Mouse (Mus musculus) kidney, adult 2 months (tissue): ENCODE data around the gene Scyl3. TPM values are rescaled to one million over a fixed set of nuclear protein-coding genes. Genes with fewer than 3 reads are reported as not detected.
A peak's percentile ranks its signal among the peaks of the same experiment; 100 is the strongest.

ENCODE experiments used
- DNase-seq: peaks from one replicate; pipeline ENCODE4 v3.0.0; 2021
- H3K27ac ChIP-seq: fragments of 200-500 bp; 2 replicates; pipeline ENCODE4 v1.5.1; 2012; ENCODE audit warnings: low read depth, low read length, control low read depth, inconsistent platforms; ENCODE audit not compliant: insufficient read depth
- H3K27me3 ChIP-seq: fragments of 200-500 bp; replicated peaks from 2 replicates; pipeline ENCODE4 v1.6.1; 2012; ENCODE audit warnings: mild to moderate bottlenecking, moderate library complexity, low read length, inconsistent platforms; ENCODE audit not compliant: control insufficient read depth, insufficient read depth
- H3K36me3 ChIP-seq: fragments of 200-500 bp; 2 replicates; pipeline ENCODE4 v1.6.1; 2012; ENCODE audit warnings: mild to moderate bottlenecking, moderate library complexity, low read length, inconsistent platforms; ENCODE audit not compliant: control insufficient read depth, insufficient read depth
- H3K4me1 ChIP-seq: fragments of 200-500 bp; 2 replicates; pipeline ENCODE4 v1.6.1; 2011; ENCODE audit warnings: low read length; ENCODE audit not compliant: control insufficient read depth, insufficient read depth
- H3K4me3 ChIP-seq: fragments of 200-500 bp; 2 replicates; pipeline ENCODE4 v1.5.1; 2011; ENCODE audit warnings: mild to moderate bottlenecking, low read depth, low read length, control low read depth; ENCODE audit not compliant: insufficient read depth
- CTCF ChIP-seq: fragments of 200-500 bp; conservative IDR thresholded peaks from 2 replicates; pipeline ENCODE4 v1.5.1; 2011; ENCODE audit warnings: low read depth, mild to moderate bottlenecking, control low read depth, low read length, moderate library complexity, mixed read lengths; ENCODE audit not compliant: insufficient read depth, insufficient read length
- POLR2A ChIP-seq: fragments of 200-500 bp; IDR thresholded peaks from one replicate; pipeline ENCODE4 v1.6.1; 2011; ENCODE audit warnings: low read depth, low read length, control low read depth
- WGBS: fragments of 180-500 bp; shearing (Covaris S2); methylation state at CpG from one replicate; pipeline ENCODE4 v1.1.7; 2018; 5-methylcytosine and 5-hydroxymethylcytosine counted together
- polyA plus RNA-seq: library from polyadenylated mRNA; depleted of rRNA; stranded (reverse); fragments of >200 nt; gene quantifications from 2 replicates; pipeline ENCODE4 v1.2.3, GENCODE M21; 2012; rRNA removed

Scyl3 gene
- polyA plus RNA-seq, 1 experiment: 8.7 TPM

GRCm38 (mm10) chr1:163995609-163995913 is 66.7 kb downstream of the Scyl3 start:
- Histone ChIP-seq H3K36me3 (no peaks in the 10 kb centered on the region), H3K27me3 (no peaks in the 10 kb centered on the region), H3K4me3 (peak overlapping the region; percentile 84), H3K4me1 (no peaks in the 10 kb centered on the region), H3K27ac (no peak overlapping the region)
- 45% methylated on average over 2 of the region's 2 CpGs for WGBS
- no peak for TF ChIP-seq CTCF
- TF ChIP-seq POLR2A: no peak
- no peak for DNase-seq

- 78% methylated on average over 6 of the region's 6 CpGs for WGBS
These were observed 73.0 kb downstream of the Scyl3 start for GRCm38 (mm10) chr1:164001831-164002452.

GRCm38 (mm10) chr1:164004311-164004710 is 75.4 kb downstream of the Scyl3 start:
- 75% methylated on average over 3 of the region's 3 CpGs for WGBS
- no peak overlapping the region for H3K4me3 ChIP-seq
- DNase-seq: no peak
- no peaks in the 10 kb centered on the region for H3K36me3 ChIP-seq
- TF ChIP-seq CTCF (no peak), POLR2A (no peak)
- no peaks in the 10 kb centered on the region for H3K27me3 ChIP-seq
- H3K27ac ChIP-seq: no peak overlapping the region
- no peaks in the 10 kb centered on the region for H3K4me1 ChIP-seq

More at GRCm38 (mm10) chr1:164001831-164002452, 73.0 kb downstream of the Scyl3 start:
- no peak overlapping the region for H3K27ac ChIP-seq
- H3K4me1 ChIP-seq: no peaks in the 10 kb centered on the region
- no peaks in the 10 kb centered on the region for H3K36me3 ChIP-seq
- H3K27me3 ChIP-seq: no peaks in the 10 kb centered on the region
- no peak for DNase-seq
- no peak for TF ChIP-seq CTCF
- TF ChIP-seq POLR2A: no peak
- no peak overlapping the region for H3K4me3 ChIP-seq

Other genes with a start within 250 kb of the Scyl3 start
- gene Mettl11b, start 203.9 kb upstream of the Scyl3 start, polyA plus RNA-seq: not detected in 2 replicates
- 6.4 and 8.0 TPM in 2 replicates for gene Kifap3, start 149.5 kb upstream of the Scyl3 start, polyA plus RNA-seq
- 0.49 and 1.0 TPM in 2 replicates for gene BC055324, start 65.7 kb downstream of the Scyl3 start, polyA plus RNA-seq
- 0.98 and 1.4 TPM in 2 replicates for gene Mettl18, start 65.8 kb downstream of the Scyl3 start, polyA plus RNA-seq
- gene Sele, start 119.1 kb downstream of the Scyl3 start, polyA plus RNA-seq: 0.37 and 0.42 TPM in 2 replicates
- 0.33 and 7.3 TPM in 2 replicates for gene Sell, start 132.9 kb downstream of the Scyl3 start, polyA plus RNA-seq
- gene Selp, start 186.2 kb downstream of the Scyl3 start, polyA plus RNA-seq: 0.38 and 0.71 TPM in 2 replicates
- gene F5, start 222.7 kb downstream of the Scyl3 start, polyA plus RNA-seq: 3.8 and 3.9 TPM in 2 replicates